Mouse (Mus musculus) granulocyte monocyte progenitor cell, adult 5-6 weeks (primary cell): ENCODE results near the gene Ackr2. TPM values are rescaled to one million over a fixed set of nuclear protein-coding genes. Genes with fewer than 3 reads are reported as not detected.

Experiments used
- ATAC-seq: replicated peaks from 2 replicates; pipeline ENCODE4 v1.8.0; 2016; ENCODE audit warnings: mild to moderate bottlenecking, moderate TSS enrichment, inconsistent platforms; ENCODE audit not compliant: poor library complexity, severe bottlenecking
- total RNA-seq, 2 experiments: library from RNA; stranded (forward) in 1 of 2; stranded (reverse) in 1 of 2; fragments of 200-712, 200-1000 nt in 1 of 2; fragments of >200 nt in 1 of 2; fragmentation: Nextera tagmentation in 1 of 2; gene quantifications; 2 replicates each; pipeline ENCODE4 v1.2.3; 2014 to 2017

Ackr2 gene
- total RNA-seq, 2 experiments from 2014 or later, result not detected

DNA sequence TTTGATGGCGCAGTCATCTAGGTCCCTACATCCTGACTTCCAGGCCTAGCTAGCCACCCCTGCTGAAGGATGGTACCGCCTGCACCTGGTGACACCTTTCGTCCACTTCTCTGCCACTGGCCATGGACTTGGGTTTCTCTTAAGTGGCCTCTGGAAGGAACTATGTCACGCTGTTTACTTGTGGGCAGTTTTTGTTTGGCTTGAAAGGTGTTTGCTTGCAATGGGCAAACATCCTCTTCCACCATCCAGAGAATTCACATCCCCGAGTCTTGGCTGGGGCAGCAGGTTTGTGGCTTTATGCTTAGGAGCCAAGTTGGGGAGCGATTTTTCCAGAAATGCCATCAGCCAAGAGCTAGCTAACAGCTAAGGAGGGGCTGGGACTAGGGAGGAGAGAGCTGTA lies 54.4 kb downstream of the Ackr2 start:
- ATAC-seq, result no peak

DNA sequence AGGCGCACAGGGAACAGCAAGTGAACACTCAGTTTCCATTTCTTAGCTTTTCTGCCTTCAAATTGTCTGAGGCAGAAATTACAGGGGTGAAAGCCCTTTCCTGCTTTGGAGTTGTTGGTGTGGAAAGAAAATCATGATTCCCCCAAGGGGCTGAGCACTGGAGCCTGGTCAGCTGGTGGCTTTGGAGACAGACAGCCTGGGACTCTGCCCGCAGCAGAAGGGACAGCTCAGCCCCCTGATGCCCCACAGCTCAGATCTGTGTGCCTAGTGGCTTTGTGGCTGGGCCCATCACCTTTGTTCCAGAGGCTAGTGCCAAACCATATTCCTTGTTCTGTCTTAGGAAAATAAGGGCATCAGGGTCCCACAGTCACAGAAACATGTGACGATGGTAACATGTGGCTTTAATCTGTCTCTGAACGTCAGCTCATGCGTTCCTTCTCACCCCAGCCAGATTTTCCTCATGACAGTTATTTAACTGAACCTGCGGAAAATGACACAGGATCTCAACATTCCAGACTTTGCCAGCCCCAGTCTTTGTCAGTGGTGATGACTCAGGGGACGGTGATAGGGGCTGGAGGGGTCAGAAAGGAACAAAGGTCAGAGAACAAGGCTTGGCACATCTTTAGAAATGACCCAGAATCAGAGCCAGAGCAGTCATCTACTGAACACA lies 61.9 kb downstream of the Ackr2 start:
- ATAC-seq, result no peak

Other genes with a start within 250 kb of the Ackr2 start
- 14.7 and 18.2 TPM in 2 replicates for gene Sec22c, start 192.9 kb upstream of the Ackr2 start, total RNA-seq (2014; fragmentation: Nextera tagmentation)
- 4.7 and 10.5 TPM in 2 replicates for gene Sec22c, start 192.9 kb upstream of the Ackr2 start, total RNA-seq (2017)
- gene Ss18l2, start 188.0 kb upstream of the Ackr2 start, total RNA-seq (2014; fragmentation: Nextera tagmentation), result 25.7 and 67.5 TPM in 2 replicates
- 44.9 and 59.5 TPM in 2 replicates for gene Ss18l2, start 188.0 kb upstream of the Ackr2 start, total RNA-seq (2017)
- gene Nktr, start 179.2 kb upstream of the Ackr2 start, total RNA-seq (2014; fragmentation: Nextera tagmentation), result 140 and 176 TPM in 2 replicates
- 130 and 131 TPM in 2 replicates for gene Nktr, start 179.2 kb upstream of the Ackr2 start, total RNA-seq (2017)
- gene Zfp651, start 139.0 kb upstream of the Ackr2 start, total RNA-seq (2014; fragmentation: Nextera tagmentation), result 0.98 TPM in 1 of 2 replicates, not detected in the other
- 0.39 TPM in 1 of 2 replicates, not detected in the other for gene Zfp651, start 139.0 kb upstream of the Ackr2 start, total RNA-seq (2017)
- gene Klhl40, start 120.7 kb upstream of the Ackr2 start, total RNA-seq (2014; fragmentation: Nextera tagmentation), result 0.41 TPM in 1 of 2 replicates, not detected in the other
- not detected in 2 replicates for gene Klhl40, start 120.7 kb upstream of the Ackr2 start, total RNA-seq (2017)
- gene Hhatl, start 105.8 kb upstream of the Ackr2 start, total RNA-seq (2014; fragmentation: Nextera tagmentation), result not detected in 2 replicates
- gene Hhatl, start 105.8 kb upstream of the Ackr2 start, total RNA-seq (2017), result not detected in 2 replicates
- gene Ccdc13, start 58.9 kb upstream of the Ackr2 start, total RNA-seq (2014; fragmentation: Nextera tagmentation), result not detected in 2 replicates
- not detected in 2 replicates for gene Ccdc13, start 58.9 kb upstream of the Ackr2 start, total RNA-seq (2017)
- 106 and 125 TPM in 2 replicates for gene Higd1a, start 40.0 kb upstream of the Ackr2 start, total RNA-seq (2014; fragmentation: Nextera tagmentation)
- 12.9 and 16.8 TPM in 2 replicates for gene Higd1a, start 40.0 kb upstream of the Ackr2 start, total RNA-seq (2017)
- gene Cyp8b1, start 17.9 kb downstream of the Ackr2 start, total RNA-seq (2014; fragmentation: Nextera tagmentation), result not detected in 2 replicates
- not detected in 2 replicates for gene Cyp8b1, start 17.9 kb downstream of the Ackr2 start, total RNA-seq (2017)
- 0.17 TPM in 1 of 2 replicates, not detected in the other for gene Fam198a, start 52.6 kb downstream of the Ackr2 start, total RNA-seq (2014; fragmentation: Nextera tagmentation)
- gene Fam198a, start 52.6 kb downstream of the Ackr2 start, total RNA-seq (2017), result 0.17 TPM in 1 of 2 replicates, not detected in the other
- gene Pomgnt2, start 98.8 kb downstream of the Ackr2 start, total RNA-seq (2014; fragmentation: Nextera tagmentation), result 6.3 and 10.6 TPM in 2 replicates
- gene Pomgnt2, start 98.8 kb downstream of the Ackr2 start, total RNA-seq (2017), result 6.7 and 7.0 TPM in 2 replicates
- 15.4 and 17.8 TPM in 2 replicates for gene Snrk, start 218.9 kb downstream of the Ackr2 start, total RNA-seq (2014; fragmentation: Nextera tagmentation)
- 19.8 and 25.9 TPM in 2 replicates for gene Snrk, start 218.9 kb downstream of the Ackr2 start, total RNA-seq (2017)